Mouse (Mus musculus) midbrain, postnatal 0 days (tissue): ENCODE data around the gene Aox3. TPM values are rescaled to one million over a fixed set of nuclear protein-coding genes. Genes with fewer than 3 reads are reported as not detected.

ENCODE experiments used
- ATAC-seq: fragments of 200-750 bp; cut with Nextera tagmentation; 2 replicates; pipeline ENCODE4 v1.8.0; 2017; ENCODE audit warnings: moderate number of reproducible peaks, mild to moderate bottlenecking, moderate TSS enrichment, moderate library complexity; ENCODE audit not compliant: low FRiP score
- DNase-seq: peaks from one replicate; pipeline ENCODE4 v3.0.0-alpha.2; 2015; ENCODE audit warnings: low spot score
- H3K27ac ChIP-seq: fragments of 300-500 bp; sonication (generic); 2 replicates; pipeline ENCODE4 v1.5.1; 2014; ENCODE audit warnings: low read depth, mild to moderate bottlenecking, low read length, mixed read lengths
- H3K27me3 ChIP-seq: fragments of 300-500 bp; sonication (generic); 2 replicates; pipeline ENCODE4 v1.6.1; 2014; ENCODE audit warnings: low read length, control low read depth, mixed read lengths; ENCODE audit not compliant: insufficient read depth
- H3K36me3 ChIP-seq: fragments of 300-500 bp; sonication (generic); 2 replicates; pipeline ENCODE4 v1.6.1; 2014; ENCODE audit warnings: low read length, control low read depth, mixed read lengths; ENCODE audit not compliant: insufficient read depth
- H3K4me1 ChIP-seq: fragments of 300-500 bp; sonication (generic); 2 replicates; pipeline ENCODE4 v1.6.1; 2014; ENCODE audit warnings: mild to moderate bottlenecking, control low read depth, antibody characterized with exemption, low read length, mixed read lengths; ENCODE audit not compliant: insufficient read depth
- H3K4me2 ChIP-seq: fragments of 300-500 bp; sonication (generic); 2 replicates; pipeline ENCODE4 v1.6.1; 2014; ENCODE audit warnings: low read depth, mild to moderate bottlenecking, low read length, mixed read lengths; ENCODE audit not compliant: poor library complexity, severe bottlenecking
- H3K4me3 ChIP-seq: fragments of 300-500 bp; sonication (generic); 2 replicates; pipeline ENCODE4 v1.5.1; 2014; ENCODE audit warnings: low read depth, mild to moderate bottlenecking, low read length, moderate library complexity
- H3K9ac ChIP-seq: fragments of 300-500 bp; sonication (generic); replicated peaks from 2 replicates; pipeline ENCODE4 v1.6.1; 2014; ENCODE audit warnings: mild to moderate bottlenecking, low read length, moderate library complexity, mixed read lengths; ENCODE audit not compliant: poor library complexity, severe bottlenecking
- H3K9me3 ChIP-seq: fragments of 300-500 bp; sonication (generic); 2 replicates; pipeline ENCODE4 v1.6.1; 2016; ENCODE audit warnings: low read length, control low read depth
- CTCF ChIP-seq: IDR thresholded peaks from 2 replicates; pipeline ENCODE4 v1.5.1; 2016; ENCODE audit warnings: antibody characterized with exemption, mild to moderate bottlenecking
- WGBS: fragments of 180-500 bp; shearing (Covaris S2); extraction: QIAGEN DNeasy Blood & Tissue Kit; methylation state at CpG from one replicate; pipeline ENCODE4 v1.1.7; 2014; 5-methylcytosine and 5-hydroxymethylcytosine counted together
- polyA plus RNA-seq: library from polyadenylated mRNA; unstranded; fragments of >200 nt; fragmentation: Nextera tagmentation; extraction: Ambion mirVana; gene quantifications from 2 replicates; pipeline ENCODE4 v1.2.1, GENCODE M21; 2015
- total RNA-seq: library from RNA; depleted of rRNA; stranded (reverse); fragments of >200 nt; gene quantifications from 2 replicates; pipeline ENCODE4 v1.2.3, GENCODE M21; 2014

Gene Aox3
- total and polyA plus RNA-seq, 2 experiments from 2014 or later: 0.12 TPM; not detected in 1

DNA sequence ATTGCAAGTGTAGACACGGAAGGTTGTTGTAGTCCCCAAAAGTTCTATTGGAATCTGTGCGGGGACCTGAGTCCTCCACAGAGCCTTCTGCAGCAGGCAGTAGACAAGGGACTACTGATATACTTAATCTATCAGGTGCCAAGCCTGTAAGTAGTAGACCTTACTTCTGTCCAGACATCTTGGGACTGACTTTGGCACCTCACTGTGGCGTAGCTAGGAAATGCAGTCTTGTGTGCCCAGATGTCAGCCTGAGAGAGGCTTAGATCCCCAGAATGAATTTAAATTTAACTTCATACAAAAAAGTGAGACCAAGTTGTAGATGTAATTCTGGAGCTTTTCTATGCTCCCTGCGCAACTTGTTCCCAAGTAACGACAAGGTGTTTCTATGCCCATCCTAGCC lies 33.2 kb upstream of the Aox3 start:
- no peak overlapping the region for H3K4me2 ChIP-seq
- no peak overlapping the region for H3K27ac ChIP-seq
- H3K9ac ChIP-seq: no peak overlapping the region
- no peaks in the 10 kb centered on the region for H3K27me3 ChIP-seq
- no peak for DNase-seq
- no peaks in the 10 kb centered on the region for H3K4me1 ChIP-seq
- ATAC-seq: no peak
- no peaks in the 10 kb centered on the region for H3K9me3 ChIP-seq
- WGBS: 95% methylated on average over 5 of the region's 5 CpGs
- H3K36me3 ChIP-seq: no peaks in the 10 kb centered on the region
- H3K4me3 ChIP-seq: no peak overlapping the region
- no peak; the same call in 1 of the 2 replicates for TF ChIP-seq CTCF

DNA sequence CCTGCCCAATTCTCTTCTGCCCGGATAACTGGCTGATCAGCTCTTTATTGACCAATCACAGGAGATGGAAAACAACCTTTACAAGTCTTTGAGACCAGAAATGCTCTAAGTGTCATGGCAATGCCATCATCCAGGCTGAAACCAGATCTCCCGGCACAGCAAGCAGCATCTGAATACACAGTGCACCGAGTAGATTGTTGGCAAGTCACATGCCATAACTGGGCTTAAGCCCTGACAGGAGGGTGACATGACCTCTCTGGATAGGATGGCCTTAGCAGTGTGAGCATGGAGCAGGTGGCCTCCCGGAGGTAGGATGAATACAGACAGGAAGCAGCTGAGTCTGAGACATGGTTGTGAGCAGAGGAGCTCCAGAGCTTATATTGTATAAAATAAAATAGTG lies 32.5 kb upstream of the Aox3 start:
- ATAC-seq (no peak), DNase-seq (no peak)
- no peak overlapping the region for H3K27ac ChIP-seq
- H3K27me3 ChIP-seq: no peaks in the 10 kb centered on the region
- no peak overlapping the region for H3K9ac ChIP-seq
- no peaks in the 10 kb centered on the region for H3K36me3 ChIP-seq
- no peak for TF ChIP-seq CTCF
- H3K9me3 ChIP-seq: no peaks in the 10 kb centered on the region
- WGBS: 85% methylated on average over 4 of the region's 4 CpGs
- H3K4me3 ChIP-seq: no peak overlapping the region
- H3K4me1 ChIP-seq: no peaks in the 10 kb centered on the region
- H3K4me2 ChIP-seq: no peak overlapping the region

DNA sequence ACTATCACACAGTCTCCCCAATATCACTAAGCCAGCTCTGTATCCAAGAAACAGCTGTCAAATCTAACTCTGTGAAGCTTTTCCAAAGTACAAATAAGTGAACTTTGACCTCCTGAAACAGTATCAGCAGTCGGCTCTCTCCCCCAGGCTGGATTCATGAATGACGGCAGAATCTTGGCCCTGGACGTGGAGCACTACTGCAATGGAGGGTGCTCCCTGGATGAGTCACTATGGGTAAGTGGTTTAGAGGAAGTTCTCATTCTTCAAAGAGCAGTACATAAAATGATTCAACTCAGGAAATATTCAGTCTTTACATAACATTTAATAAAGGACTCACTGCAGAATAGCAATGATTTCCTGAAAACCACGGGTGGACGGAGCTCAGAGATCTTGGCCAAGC lies 31.6 kb upstream of the Aox3 start:
- no peak overlapping the region for H3K27ac ChIP-seq
- WGBS: 88% methylated on average over 5 of the region's 5 CpGs
- no peak for TF ChIP-seq CTCF
- H3K36me3 ChIP-seq: no peaks in the 10 kb centered on the region
- DNase-seq: no peak
- no peak overlapping the region for H3K4me2 ChIP-seq
- ATAC-seq: no peak
- H3K9ac ChIP-seq: no peak overlapping the region
- H3K4me1 ChIP-seq: no peaks in the 10 kb centered on the region
- no peak overlapping the region for H3K4me3 ChIP-seq
- no peaks in the 10 kb centered on the region for H3K27me3 ChIP-seq
- H3K9me3 ChIP-seq: no peaks in the 10 kb centered on the region

DNA sequence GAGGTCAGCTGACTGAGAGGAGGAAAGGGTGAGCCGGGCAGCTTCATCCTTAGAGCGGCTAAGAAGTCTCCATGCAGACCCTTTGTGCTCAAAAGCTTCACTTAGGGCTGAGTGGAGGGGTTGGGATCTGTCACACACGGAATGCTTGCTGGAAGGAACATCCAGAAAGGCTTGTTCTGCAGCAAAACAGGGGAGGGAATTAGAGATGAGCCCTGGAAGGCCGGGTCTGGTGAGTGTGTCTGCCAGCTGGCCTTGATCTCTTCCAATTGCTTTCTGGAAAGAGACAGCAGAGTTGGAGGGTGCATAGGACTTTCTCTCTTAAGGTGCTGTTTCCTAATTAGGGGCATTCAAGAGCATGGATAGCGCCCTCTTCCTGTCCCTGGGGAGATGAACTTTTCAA lies 23.6 kb upstream of the Aox3 start:
- no peak overlapping the region for H3K27ac ChIP-seq
- 66% methylated on average over 5 of the region's 5 CpGs for WGBS

DNA sequence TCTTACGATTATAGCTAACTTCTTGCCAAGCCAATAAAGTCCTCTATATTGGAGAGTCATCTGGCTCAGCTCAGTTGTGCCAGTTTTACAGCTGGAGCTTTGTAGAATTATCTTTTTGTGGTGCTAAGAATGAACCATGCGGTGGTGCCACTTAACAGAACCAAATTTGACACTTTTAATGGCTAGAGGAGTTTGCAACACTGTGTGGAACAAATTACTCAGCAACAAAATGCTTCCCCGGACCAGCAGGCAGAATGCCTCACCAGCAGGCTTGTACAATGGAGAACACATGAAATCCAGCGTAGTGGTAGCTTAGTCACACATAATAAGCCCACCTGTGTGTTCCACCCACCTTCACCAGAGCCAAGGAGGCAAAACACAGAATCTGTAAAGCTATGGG lies 22.7 kb upstream of the Aox3 start:
- WGBS: 86% methylated on average over 4 of the region's 4 CpGs
- ATAC-seq (no peak), DNase-seq (no peak)
- H3K9ac ChIP-seq: no peak overlapping the region
- H3K36me3 ChIP-seq: no peaks in the 10 kb centered on the region
- TF ChIP-seq CTCF: no peak
- H3K4me3 ChIP-seq: no peak overlapping the region
- H3K4me2 ChIP-seq: no peak overlapping the region
- no peaks in the 10 kb centered on the region for H3K4me1 ChIP-seq
- H3K27ac ChIP-seq: no peak overlapping the region
- no peaks in the 10 kb centered on the region for H3K9me3 ChIP-seq
- no peaks in the 10 kb centered on the region for H3K27me3 ChIP-seq

More for the DNA sequence above, 23.6 kb upstream of the Aox3 start:
- Histone ChIP-seq H3K9ac (no peak overlapping the region), H3K9me3 (no peaks in the 10 kb centered on the region), H3K4me2 (no peak overlapping the region), H3K4me3 (no peak overlapping the region), H3K27me3 (no peaks in the 10 kb centered on the region), H3K36me3 (no peaks in the 10 kb centered on the region), H3K4me1 (no peaks in the 10 kb centered on the region)
- no peak for ATAC-seq
- peak; percentile 15; the same call in 1 of the 2 replicates for TF ChIP-seq CTCF
- no peak for DNase-seq

DNA sequence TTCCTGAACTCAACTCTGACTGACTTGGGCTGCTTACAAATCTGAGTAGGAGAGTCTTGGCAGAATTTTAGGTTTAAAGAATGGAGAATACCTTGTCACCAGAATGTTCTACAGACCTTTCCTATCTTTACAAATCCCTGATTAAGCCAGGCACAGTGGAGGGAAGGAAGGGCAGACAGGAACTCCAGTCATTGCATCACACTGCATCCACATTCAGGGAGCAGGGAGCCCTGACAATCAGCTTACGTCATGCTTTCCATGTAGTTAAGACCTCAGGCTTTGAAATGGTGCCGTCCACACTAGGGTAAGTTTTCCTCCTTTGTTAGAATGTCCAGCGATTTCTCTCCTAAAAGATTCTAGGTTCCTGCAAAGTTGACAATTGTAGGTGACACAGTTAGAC lies 21.7 kb upstream of the Aox3 start:
- Histone ChIP-seq H3K9ac (no peak overlapping the region), H3K4me2 (no peak overlapping the region), H3K4me3 (no peak overlapping the region), H3K27me3 (no peaks in the 10 kb centered on the region), H3K27ac (no peak overlapping the region), H3K9me3 (no peaks in the 10 kb centered on the region), H3K36me3 (no peaks in the 10 kb centered on the region), H3K4me1 (no peaks in the 10 kb centered on the region)
- no peak for TF ChIP-seq CTCF
- WGBS: 68% methylated on average over 3 of the region's 3 CpGs
- no peak for ATAC-seq
- DNase-seq: no peak
